Mouse (Mus musculus) frontal cortex, postnatal 36 days (tissue): ENCODE results near the gene Rpl5.
"Not testable (repeated sequence)": the region's sequence is repeated elsewhere in the genome, so short reads cannot be mapped to it uniquely, and the experiment has no call there.

ENCODE experiments used
- DNase-seq, 2 experiments: peaks; one replicate each; pipeline ENCODE4 v3.0.0; 2022; ENCODE audit warnings: low spot score in 2 of 2

Rpl5 gene

DNA sequence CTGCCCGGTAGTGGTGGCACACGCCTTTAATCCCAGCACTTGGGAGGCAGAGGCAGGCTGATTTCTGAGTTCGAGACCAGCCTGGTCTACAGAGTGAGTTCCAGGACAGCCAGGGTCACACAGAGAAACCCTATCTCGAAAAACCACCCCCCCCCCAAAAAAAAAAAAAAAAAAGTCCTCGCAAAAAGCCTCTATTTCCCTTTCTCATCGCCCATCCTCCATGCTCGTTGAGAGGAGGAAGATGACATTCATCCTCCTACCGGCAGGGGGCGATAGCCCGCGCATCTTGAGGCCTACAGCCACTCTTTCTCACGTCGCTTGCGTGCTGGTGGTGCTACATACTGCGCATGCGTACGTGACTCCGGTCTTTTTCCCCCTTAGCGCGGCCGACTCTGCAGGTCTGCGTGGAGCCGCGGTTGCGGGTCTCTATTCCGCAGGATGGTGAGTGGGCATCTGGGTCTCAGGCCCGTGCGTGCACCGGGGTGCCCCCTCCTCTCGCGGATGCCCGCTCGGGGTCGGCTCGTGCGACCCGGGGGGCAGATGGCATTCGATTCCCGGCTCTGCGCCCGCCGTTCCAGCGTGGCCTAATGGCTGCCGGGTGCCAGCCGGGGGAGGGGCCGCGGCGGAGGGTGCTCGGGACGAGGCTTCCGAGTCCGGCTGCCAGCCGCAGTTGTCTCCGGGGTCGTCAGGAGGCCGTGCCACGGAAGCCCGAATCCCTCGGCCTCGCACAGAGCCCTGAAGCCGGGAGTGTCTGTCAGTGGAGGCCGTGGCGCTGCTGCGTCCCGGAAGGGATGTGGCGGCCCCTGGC is at the start of gene Rpl5:
TSS of gene Rpl5 (plus strand) at position 297 of the 808 bp plus-strand sequence.
- peak; percentile 96 to 97 for DNase-seq

- no peak for DNase-seq
Measured at GRCm38 (mm10) chr5:107853807-107854206, 46.5 kb upstream of the Rpl5 start.

GRCm38 (mm10) chr5:107854556-107854955 is 45.7 kb upstream of the Rpl5 start:
- no peak for DNase-seq

DNA sequence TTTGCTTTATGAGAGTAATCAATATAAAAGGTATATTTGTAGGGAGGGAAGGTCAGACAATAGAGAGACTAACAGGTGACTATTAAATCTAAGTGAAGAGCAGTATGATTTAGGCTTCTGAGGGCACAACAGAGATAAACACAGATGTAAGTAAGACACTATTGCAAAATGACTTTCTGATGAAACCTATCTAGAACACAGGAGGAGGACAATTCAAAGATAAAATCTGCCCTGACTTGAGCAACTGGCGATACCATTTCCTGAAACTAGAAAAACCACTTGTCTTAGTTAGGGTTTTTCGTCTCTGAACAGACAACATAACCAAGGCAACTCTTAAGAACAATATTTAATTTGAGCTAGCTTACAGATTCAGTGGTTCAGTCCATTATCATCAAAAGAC is 44.8 kb upstream of the Rpl5 start:
- no peak for DNase-seq

DNA sequence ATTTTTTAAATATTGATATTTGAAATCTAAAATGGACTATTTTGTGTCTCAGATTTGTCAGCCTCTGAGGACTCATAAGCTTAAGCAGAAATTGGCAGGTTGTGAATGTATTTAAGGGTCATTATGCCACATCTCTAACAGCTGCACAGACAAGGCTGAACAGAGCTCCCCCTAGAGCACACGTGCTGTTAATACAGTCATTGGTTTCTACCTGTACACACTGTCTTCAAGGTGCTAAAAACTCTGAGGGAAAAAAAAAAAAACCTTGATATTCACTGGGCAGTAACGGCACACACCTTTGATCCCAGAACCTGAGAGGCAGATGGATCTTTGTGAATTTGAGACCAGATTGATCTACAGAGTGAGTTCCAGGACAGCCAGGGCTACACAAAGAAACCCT is 41.3 kb upstream of the Rpl5 start:
- no peak for DNase-seq

GRCm38 (mm10) chr5:107863971-107864370 is 36.3 kb upstream of the Rpl5 start:
- DNase-seq, result no peak

- no peak for DNase-seq
Measured at GRCm38 (mm10) chr5:107866127-107867126, 33.9 kb upstream of the Rpl5 start.

DNA sequence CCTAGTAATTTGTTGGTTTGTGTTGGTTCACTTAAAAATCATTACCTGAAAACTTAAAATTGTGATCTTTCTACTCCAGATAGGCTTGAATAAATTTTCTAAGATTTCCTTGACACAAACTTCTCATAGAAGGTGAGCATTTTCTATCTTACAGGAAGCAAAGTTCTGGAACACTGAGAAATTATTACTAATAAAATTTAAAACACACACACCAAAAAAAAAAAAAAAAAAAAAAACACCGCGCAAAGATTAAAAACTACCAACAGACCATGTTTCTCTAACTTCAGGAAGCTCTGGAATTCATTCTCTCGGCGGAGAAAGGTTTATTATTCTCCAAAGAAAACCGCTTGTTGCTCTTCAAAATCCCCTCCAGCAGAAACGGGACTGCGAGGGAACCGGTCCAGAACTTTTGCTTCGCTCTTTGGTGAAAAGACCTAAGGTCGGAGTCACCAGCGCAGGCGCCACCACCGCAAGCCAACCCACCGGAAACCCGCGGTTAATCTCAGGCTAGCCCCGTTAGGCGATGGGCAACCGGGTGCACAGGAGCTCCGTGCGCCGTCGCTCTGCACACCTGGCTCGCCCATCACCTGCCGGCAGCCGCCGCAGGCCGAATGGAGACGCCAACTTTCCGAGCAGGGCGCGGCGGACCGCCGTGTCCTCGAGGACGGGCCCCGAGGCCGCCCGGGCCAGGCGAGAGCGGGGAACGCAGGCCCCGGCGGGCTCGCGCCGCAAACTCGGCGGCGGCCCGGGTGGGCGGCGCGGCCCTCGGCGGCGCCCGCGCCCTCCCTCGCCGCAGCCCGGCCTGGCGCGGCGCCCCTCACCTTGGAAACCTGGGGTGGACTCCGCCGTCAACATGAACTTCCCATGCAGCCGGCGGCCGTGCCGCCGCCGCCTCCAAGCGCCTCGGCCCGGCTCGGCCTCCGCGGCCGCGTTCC is 32.1 kb upstream of the Rpl5 start:
- DNase-seq, result peak; percentile 28 to 51

DNA sequence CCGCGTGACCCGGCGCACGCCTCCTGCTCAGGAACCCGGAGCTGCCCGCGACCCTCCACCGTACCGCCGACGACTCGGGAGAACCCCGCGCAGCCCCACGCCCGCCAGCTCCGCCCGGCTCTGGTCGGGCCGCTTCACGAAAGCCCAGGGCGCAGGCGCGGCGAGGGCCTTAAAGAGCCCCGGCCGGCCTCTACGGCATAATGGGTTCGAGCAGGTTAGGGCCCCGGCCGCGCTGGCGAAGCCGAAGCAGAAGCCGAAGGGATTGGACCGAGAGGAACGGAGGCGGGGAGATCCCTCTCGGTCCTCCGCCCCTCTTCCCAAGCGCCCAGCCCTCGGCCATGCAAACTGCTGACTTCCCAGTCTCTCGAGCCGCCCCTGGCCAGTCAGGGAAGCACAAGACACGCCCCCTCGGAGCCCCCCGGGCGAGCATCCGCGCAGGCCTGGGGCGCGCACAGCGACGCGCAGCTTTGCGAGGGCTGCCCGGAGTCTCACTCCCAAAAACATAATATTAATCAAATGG is 31.3 kb upstream of the Rpl5 start:
- DNase-seq, result peak; percentile 86 to 87

DNA sequence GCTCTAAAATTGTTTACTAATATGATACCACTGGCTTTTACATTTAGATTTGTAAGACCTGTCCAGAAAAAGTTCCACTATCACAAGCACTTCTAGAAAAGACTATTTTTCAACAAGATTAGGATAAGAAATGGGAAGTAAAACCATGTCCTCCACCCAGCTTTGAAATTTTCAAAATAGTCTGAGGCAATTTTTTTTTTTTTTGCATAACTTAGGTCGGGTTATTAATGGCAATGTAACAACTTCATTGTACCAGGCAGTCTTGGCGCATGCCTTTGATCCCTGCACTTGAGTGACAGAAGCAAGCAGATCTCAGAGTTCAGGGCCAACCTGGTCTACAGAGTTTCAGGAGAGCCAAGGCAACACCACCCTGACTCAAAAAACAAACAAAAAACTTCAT is 30.6 kb upstream of the Rpl5 start:
- DNase-seq, result no peak

- DNase-seq, result no peak
Measured at GRCm38 (mm10) chr5:107873330-107873729, 27.0 kb upstream of the Rpl5 start.

GRCm38 (mm10) chr5:107873886-107874302 is 26.4 kb upstream of the Rpl5 start:
- peak; percentile 41 to 52 for DNase-seq

- DNase-seq, result no peak
Measured at GRCm38 (mm10) chr5:107874561-107875260, 25.6 kb upstream of the Rpl5 start, which contains the start of gene Evi5. Gene Evi5 (minus strand): TSS chr5:107875107.

DNA sequence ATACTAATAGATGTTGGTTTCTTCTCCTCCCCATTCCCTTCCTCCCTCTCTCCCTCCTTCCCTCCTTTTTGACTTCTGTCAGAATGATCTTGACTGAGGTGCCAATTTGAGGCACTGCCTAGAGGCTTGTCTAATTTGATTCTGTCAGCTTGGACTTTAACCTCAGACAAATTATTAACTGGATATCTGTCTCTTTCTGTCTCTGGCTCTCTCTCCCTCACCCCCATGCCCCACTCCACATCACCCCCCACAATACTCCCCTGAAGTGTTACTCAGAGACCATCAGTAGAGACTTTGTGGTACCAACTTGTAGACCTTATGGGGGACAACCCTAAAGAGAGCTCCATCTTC is 25.1 kb upstream of the Rpl5 start:
- DNase-seq, result no peak

GRCm38 (mm10) chr5:107877053-107877452 is 23.2 kb upstream of the Rpl5 start:
- no peak for DNase-seq

DNA sequence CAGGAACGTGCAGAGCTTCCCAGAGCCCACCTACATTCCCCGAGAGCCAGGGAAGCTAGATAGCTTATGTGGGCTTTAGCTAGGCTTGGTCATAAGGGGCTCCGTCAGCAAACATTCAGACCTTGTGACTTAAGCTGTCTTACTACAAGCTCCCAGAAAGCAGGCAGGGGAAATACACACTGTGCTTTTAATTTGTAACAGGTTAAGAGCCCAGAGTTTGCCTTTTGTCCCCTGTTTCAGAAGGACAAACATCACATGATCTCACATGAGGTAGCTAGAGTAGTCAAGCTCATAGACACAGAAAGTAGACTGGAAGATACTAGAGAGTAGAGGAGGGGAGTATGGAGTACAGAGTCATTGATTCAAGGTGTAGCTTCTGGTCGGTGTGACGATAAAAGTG is 19.6 kb upstream of the Rpl5 start:
- no peak for DNase-seq

- no peak for DNase-seq
Measured at GRCm38 (mm10) chr5:107889994-107890888, 10.1 kb upstream of the Rpl5 start.

GRCm38 (mm10) chr5:107891515-107891914 is 8.8 kb upstream of the Rpl5 start:
- DNase-seq, result not testable (repeated sequence)

DNA sequence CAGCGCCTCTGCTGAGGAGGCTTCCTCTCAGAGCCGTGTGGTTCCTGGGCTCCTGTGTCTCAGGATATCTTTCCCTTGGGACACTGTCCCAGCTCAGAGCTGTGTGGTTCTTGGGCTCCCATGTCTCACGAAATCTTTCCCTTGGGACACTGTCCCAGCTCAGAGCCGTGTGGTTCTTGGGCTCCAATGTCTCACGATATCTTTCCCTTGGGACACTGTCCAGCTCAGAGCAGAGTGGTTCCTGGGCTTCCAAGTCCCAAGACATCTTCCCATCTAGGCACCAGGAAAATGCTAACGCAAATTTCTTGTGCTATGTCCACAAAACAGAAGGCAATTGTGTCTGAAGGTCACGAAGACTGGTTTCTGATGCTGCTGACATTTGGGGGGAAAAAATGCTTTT is 5.6 kb upstream of the Rpl5 start:
- no peak for DNase-seq

DNA sequence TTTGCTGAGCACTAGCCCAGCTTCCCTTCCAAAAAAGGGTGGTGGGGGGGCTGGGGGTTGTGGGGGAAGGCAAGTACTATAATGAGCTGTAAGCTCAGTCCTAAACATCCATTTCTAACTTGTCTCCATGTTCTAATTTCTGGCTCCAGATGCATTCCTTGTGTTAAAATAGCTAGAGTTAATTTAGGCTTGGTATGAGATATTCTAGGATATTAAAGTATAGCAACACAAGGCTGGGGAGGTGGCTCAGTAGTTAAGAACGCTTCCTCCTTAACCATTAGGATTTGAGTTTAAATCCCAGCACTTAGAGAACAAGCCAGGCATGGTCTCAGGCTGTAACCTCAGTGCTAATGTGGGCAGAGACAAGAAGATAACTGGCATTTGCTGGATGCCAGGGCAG is 4.0 kb upstream of the Rpl5 start:
- peak in 1 of 2 experiments; percentile 33 for DNase-seq
